Mouse (Mus musculus) brain, embryonic 14.5 days (tissue): ENCODE data around the gene Rbm20.

Source experiments
- CTCF ChIP-seq: fragments of 200-500 bp; IDR thresholded peaks from 2 replicates; pipeline ENCODE4 v1.5.1; 2012; ENCODE audit warnings: inconsistent platforms, mild to moderate bottlenecking, moderate library complexity, borderline replicate concordance; ENCODE audit not compliant: insufficient read depth, insufficient read length; ENCODE audit errors: extremely low read depth
- POLR2A ChIP-seq: fragments of 200-500 bp; IDR thresholded peaks from 2 replicates; pipeline ENCODE4 v1.6.1; 2012; ENCODE audit warnings: mild to moderate bottlenecking, inconsistent platforms, borderline replicate concordance; ENCODE audit not compliant: poor library complexity, insufficient read depth, insufficient read length, severe bottlenecking; ENCODE audit errors: extremely low read depth

DNA sequence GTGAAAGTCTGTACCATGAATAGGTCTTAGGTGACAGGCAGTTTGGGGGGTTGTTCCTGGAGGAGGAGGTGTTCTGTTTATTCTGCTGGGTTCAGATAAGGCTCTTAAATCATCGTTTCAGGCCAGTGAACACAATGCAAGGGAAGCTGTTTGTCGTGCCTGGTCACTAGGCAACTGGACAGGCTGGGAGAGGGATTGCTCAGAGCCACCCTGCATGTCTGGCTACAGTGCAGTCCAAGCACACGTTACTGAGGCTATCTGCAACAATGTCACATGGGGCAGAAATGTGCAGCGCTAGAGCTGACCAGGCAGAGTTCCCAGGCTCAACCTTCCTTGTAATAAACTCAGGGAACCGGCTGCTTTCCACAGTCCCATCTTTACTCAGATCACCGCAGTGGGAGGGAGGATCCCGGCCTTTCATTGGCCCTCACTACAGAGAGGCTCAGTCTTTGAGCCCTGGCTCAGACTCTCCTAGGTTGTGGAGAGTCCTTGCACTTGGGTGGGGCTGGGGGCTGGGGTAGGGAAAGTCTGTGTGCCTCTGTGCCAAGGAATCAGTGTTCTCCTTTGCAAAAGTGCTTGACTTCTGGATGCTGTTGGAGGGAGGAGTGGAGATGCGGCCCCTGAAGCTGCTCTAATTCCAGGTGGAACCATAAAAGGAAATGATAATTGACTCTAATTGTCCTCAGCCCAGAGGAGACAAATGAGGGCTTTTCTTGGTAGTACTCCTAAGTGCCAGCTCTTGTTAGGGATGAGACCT, 153.5 kb downstream of the Rbm20 start:
- TF ChIP-seq CTCF (no peak), POLR2A (no peak)
